Mouse (Mus musculus) lung, adult 18-20 months (tissue): ENCODE measurements around the gene Pnpla7.

Experiments
- DNase-seq, 2 experiments: peaks; one replicate each; pipeline ENCODE4 v3.0.0; 2022; ENCODE audit warnings: mixed read lengths in 2 of 2

Gene Pnpla7

GRCm38 (mm10) chr2:24975704-24976297 is at the start of gene Pnpla7:
Gene Pnpla7, plus strand, starts transcription at chr2:24976033.
- DNase-seq, result peak; percentile 90 to 91

DNA sequence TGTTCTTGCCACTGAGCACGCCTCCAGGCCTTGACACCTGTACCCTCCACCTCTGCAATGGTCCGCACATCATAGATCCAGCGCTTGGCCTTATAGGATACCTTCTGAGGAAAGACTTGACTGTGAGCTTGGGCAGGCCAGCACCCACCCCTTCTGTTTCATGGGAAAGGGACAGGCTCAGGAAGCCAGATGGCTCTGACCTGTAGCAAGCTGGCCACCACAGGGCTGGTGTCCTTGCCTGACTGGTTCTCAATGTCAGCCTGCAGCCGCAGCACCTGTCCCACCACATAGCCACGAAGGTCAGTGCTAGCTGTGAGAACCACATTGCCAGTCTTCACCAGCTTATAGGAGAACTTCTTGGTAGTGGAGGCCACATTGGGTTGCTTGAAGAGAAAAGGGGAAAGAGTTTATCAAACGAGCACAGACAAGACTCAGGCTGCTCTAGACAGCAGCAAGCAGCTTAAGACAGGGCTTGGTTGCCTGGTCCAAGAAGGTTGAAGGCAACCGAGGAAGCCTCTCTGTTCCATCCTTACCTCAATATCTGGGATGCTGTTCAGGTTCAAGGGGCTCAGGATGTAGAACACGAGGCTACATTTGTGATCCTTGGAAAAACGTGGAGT is 49.4 kb upstream of the Pnpla7 start:
- DNase-seq, result no peak

GRCm38 (mm10) chr2:24926965-24927358 is 48.9 kb upstream of the Pnpla7 start:
- no peak for DNase-seq

DNA sequence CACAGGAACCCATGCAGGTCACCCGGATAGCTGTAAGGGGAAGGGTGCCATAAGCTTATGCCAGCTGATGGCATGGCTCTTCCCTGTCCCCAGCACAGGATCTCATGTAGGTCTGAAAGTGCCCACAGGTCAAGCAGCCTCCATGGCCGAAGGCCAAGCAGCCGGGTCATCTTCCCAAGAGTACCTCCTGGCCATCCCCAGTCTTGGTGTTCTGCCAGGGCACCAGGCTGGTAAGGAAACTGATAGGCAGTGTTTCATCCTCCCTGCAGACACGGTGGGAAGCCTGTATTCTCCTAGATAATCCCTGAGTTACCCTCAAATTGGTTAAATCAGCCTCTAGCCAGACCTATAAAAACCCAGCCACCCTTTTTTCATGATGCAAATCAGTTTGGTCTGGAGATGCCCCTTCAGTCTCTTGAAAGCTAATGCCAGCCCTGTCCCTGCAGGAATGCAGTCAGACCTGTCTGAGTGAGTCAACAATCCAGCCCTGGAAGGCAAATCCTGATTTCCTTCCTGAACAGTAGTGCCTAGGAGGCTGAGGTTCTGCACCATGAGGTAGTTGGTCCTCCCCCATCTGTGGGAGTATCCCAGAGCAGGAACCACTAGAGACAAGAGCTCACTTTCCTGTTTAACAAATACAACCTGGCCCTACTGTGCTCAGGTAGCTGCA is 47.9 kb upstream of the Pnpla7 start:
- peak; percentile 89 to 94 for DNase-seq

DNA sequence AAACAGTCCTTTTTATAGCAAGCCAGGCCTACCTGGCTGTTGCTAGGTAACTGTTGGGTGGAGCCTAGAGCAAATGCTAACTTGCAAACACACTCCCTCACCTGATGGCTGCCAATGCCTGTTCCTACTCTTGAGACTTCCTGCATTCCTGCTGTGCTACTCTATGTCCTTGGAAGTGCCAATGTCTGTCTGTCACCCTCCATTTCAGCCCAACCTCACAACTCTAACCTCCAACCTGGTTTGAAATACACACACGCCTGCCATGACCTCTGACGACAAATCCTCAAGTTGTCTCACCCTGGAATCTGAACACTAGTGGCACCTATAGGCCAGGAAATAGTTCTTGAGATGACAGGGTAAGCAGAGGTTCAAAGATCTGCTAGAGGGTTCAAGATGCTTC is 46.7 kb upstream of the Pnpla7 start:
- DNase-seq, result peak; percentile 76 to 87

GRCm38 (mm10) chr2:24929593-24929992 is 46.2 kb upstream of the Pnpla7 start:
- DNase-seq, result no peak

GRCm38 (mm10) chr2:24934441-24934963 is 41.3 kb upstream of the Pnpla7 start:
- DNase-seq, result no peak

GRCm38 (mm10) chr2:24935057-24935796 is 40.6 kb upstream of the Pnpla7 start, which contains the start of gene Arrdc1:
Gene Arrdc1, minus strand, starts transcription at chr2:24935252.
- peak; percentile 96 to 97 for DNase-seq

DNA sequence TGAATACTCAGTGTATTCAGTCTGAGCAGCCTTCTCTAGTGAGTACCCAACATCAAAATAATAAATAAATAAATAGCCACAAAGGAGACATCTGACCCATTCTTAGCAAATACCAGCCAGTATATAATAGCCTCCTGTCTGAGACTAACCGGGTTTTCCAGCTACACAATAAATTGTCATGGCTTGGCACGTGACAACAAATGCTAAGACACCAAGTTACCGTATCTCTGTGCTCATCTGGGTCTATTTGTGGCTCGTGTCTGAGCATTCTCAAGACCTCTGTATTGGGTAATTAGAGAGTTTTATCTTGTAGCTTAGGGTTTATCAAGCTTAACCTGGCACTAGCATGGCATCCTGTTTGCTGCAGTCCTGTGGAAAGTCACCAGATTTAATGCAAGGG is 33.7 kb upstream of the Pnpla7 start:
- no peak for DNase-seq

GRCm38 (mm10) chr2:24944304-24944703 is 31.5 kb upstream of the Pnpla7 start:
- DNase-seq, result peak; percentile 63 to 72

DNA sequence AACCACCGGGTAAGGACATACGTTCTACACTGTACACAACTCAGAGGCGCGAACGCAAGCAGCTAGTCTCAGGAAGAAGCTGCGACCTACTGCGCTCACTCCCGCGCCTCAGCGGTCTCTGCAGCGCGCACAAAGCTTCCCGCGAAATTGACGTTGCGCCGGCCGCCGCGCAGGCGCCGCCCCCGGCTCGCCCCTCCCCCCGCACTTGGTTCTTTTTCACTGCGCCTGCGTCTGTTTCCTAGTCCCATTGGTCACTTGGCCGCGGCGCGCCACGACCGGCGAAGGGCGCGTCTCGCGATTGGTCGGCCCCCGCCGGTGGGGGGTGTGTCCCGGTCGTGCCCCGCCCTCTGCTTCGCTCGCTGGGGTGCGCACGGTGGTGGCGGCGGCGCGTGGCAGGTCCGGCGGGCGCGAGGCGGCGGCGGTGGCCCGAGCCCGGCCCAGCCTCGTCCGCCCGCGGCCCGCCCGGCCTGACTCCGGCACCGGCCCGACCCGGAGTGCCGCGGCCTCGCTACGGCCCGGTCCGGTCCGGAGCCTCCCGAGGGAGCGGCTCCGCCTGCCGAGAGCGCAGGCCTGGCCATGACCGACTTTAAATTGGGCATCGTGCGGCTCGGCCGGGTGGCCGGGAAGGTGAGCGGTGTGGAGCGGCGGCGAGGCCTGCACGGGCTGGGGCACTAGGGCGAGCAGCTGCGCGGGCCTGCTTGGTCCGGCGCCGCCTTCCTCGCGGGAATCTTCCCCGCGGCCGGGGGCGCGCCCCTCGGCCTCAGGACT is 26.2 kb upstream of the Pnpla7 start, which contains the start of gene Zmynd19:
TSS of gene Zmynd19 (plus strand) at position 372 of the 768 bp plus-strand sequence.
- peak; percentile 96 to 98 for DNase-seq

- DNase-seq, result no peak
These were observed 25.7 kb upstream of the Pnpla7 start for GRCm38 (mm10) chr2:24950189-24950535.

DNA sequence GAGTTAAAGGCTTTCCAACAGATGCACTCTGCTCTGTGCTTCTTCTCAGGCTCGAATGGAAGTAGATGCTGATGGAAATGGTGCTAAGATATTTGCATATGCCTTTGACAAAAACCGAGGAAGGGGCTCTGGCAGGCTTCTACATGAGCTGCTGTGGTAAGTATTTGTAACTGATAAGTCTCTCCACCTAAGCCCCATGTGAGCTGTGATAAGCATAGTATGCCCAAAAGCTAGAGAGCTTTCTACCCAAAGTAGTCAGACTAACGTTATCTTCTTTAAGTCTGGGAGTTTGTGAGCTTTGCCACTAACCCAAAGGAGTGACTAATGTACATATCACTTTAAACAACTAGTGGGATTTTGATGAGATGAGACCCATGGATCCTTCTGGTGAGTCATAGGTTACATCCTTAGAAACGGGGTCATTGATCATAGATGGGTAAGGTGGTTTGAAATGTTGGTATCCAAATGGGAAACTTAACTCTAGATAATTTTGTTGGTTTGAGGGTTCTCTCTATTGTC is 23.2 kb upstream of the Pnpla7 start:
- DNase-seq, result no peak

DNA sequence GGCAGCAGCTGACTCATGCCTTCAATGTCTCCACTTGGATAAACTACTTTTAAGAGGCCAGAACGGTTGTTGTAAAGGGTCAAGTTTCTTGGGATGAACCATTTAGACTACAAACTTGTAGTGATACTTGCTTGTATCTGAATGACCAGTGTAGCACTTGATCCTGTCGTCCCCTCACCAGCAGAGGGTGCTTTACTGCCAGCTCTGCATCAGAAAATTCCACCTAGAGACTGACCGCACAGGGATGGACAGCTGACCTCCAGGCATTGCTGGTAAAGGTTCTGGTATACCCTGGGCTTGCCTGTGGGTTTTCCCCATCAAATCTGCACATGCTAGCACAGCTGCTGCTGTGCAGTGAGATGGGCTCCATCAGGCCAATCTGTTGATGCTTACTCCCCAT is 14.9 kb upstream of the Pnpla7 start:
- DNase-seq, result peak; percentile 9 to 29

DNA sequence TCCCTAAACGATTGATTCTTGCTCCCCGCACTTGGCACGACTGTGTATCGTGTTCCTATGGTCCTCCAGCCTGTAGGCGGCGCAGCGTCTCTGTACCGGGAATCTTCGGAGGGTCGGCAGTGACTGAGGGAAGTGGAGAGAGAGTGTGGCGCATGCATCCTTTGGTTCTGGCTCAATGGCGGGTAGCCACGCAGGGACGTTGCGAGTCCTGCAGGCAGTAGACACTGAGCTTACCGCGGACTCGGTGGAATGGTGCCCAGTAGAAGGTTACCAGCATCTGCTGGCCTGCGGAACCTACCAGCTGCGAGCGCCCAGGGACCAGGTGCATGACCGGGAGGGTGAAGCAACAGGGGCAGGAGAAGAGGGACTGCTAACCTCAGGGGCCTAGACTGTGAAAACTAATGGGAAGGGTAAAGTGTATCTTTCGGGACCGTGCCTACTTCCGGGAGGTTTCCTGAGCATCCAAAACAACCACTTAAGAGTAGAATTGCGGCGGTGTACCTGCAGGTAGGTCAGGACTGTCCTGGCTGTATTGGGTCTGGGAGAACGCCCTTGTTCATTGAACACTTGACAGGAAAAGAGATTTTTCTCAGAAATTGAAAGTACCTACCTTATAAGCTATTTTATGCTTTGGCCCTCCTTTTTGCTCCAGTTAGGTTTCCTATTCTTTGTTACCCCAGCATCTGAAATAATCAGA is 13.4 kb upstream of the Pnpla7 start, which contains the start of gene Dph7:
TSS of gene Dph7 (plus strand) at position 97 of the 697 bp plus-strand sequence.
- peak; percentile 85 to 88 for DNase-seq

DNA sequence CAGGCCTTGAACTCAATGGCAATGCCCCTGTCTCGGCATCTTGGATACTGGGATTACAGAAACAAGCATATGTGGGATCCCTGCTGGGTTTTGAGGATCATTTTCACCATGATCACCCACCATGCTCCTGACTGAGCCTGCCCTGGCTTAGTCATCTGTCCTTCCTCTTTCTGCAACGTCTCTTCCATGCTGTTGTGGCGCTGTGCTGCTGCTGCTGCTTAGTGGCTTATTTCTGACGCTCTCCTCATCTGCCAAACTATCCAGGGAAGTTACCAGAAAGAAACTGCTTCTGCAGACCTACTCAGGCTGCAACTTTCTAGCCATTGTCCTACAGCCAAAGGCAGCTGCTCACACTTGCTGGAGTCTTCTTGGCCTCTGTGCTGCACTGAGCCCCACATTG is 5.4 kb upstream of the Pnpla7 start:
- DNase-seq, result no peak

- DNase-seq, result peak in 1 of 2 experiments; percentile 12
These were observed 1.4 kb upstream of the Pnpla7 start for GRCm38 (mm10) chr2:24974452-24974851.

DNA sequence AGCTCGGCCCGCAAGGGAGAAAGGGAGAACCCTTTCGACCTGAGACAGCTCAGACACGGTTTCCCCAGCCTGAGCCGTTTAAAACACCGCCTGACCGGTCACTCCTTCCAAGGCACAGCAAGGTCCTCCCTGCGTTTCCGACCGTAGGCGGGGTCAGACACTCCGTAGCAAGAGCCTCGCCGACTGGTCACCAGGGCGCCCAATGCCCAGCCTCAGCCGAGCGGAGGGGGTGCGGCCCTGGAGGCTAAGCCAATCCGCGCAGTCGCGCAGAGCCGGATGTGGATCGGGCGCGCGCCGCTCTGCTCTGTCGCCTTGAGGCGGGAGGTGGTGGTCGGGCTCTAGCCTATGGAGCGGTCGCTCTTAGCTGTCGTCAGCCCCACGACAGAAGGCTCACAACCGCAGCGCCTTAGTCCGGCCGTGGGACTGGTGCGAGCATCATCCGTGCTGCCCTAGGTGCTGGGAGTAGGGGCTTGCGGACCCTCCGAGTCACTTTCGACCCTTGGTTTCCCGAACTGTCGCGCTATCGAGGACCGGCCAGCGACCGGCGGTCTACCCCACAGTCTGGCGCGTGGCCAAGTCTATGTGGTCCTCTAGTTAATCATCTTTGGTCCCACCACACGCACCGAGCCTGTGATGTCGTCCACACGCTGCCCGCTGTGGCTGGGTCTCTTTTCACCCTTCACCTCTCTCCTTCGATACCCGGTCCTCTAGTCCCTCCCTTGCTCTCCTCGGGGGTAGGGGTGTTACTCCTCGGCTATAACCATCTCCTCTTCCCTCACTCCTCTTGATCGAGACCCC is 728 bp upstream of the Pnpla7 start, which contains the start of gene Mrpl41:
TSS of gene Mrpl41 (minus strand) at position 193 of the 798 bp plus-strand sequence.
- DNase-seq, result peak; percentile 98

DNA sequence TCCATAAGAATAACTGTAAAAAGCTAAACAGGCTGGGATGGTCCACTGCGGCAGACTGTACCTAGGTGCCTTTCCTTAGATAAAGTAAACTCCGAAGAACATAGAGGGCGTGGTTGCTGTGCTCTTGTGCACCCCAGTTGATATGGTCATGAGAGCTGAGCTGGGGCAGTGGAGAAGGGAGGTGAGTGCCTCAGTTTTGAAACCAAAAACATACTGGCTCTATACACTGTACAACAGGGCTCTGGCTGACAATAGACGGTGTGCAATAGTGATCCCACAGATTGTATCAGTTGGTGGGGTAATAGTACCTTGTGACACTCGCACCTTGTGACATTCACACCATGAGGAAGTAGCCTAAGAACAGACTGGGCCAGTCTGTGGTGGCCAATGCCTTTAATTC is 1.1 kb downstream of the Pnpla7 start:
- peak; percentile 12 to 23 for DNase-seq

- no peak for DNase-seq
These were observed 11.9 kb downstream of the Pnpla7 start for GRCm38 (mm10) chr2:24987762-24988161.
